Mouse (Mus musculus) layer of hippocampus, adult 2 months (tissue): ENCODE results near the gene Hp1bp3. TPM values are rescaled to one million over a fixed set of nuclear protein-coding genes. Genes with fewer than 3 reads are reported as not detected.

Source experiments
- DNase-seq, 2 experiments: peaks; one replicate each; pipeline ENCODE4 v3.0.0; 2022; ENCODE audit warnings: low spot score in 2 of 2
- H3K27ac ChIP-seq: fragments of 200-600 bp; 2 replicates; pipeline ENCODE4 v1.8.1; 2022
- H3K4me3 ChIP-seq: fragments of 200-600 bp; 2 replicates; pipeline ENCODE4 v1.8.1; 2022; ENCODE audit warnings: mild to moderate bottlenecking
- CTCF ChIP-seq: fragments of 200-600 bp; conservative IDR thresholded peaks from 2 replicates; pipeline ENCODE4 v1.8.1; 2022; ENCODE audit warnings: antibody characterized with exemption, mild to moderate bottlenecking, moderate library complexity
- total RNA-seq, 2 experiments: library from RNA; stranded (reverse); gene quantifications; 2 replicates each; pipeline ENCODE4 v1.2.3; 2021

Hp1bp3 gene
- total RNA-seq, 2 experiments from 2014 or later, result 178 to 183 TPM

DNA sequence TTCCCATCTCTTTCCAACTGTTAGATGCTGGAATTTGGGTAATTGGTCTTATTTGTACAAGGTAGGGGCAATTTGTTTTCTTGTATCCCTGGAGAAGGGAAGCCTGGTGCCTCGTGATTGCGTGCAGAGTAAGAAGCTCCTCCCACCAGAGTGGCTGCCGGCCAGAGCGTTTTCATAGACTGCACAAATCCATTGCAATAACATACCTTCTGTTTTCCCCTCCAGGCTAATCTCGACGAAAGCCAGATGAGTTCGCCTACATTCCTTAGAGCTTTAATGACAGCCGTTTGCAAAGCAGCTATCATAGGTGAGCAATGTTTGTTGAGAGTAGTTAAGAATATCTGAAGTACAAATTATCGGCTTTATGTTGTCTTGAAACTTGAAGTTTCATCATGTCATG, 14.4 kb upstream of the Hp1bp3 start:
- H3K4me3 ChIP-seq, result no peak overlapping the region
- H3K27ac ChIP-seq, result no peak overlapping the region
- TF ChIP-seq CTCF, result no peak
- DNase-seq, result no peak

DNA sequence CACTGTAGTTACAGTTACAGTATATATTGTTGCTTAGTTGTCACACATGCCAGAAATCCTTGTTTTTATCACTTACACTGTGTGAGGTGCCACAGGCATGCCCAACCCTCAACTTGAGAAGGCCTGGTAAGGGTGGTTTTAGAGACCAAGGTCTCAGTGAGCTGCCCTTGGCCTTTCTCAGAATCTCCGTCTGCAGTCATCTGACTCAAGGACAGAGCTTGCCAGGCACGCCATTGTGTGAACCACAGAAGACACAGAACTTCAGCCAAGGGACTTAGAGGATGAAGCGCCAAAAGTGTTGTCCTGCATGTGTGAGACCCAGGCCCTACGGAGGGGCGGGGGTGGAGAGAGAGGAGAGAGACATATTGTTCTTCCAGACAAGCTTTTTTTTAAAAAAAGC, 6.0 kb upstream of the Hp1bp3 start:
- Histone ChIP-seq H3K4me3 (no peak overlapping the region), H3K27ac (no peak overlapping the region)
- no peak for DNase-seq
- TF ChIP-seq CTCF, result no peak

DNA sequence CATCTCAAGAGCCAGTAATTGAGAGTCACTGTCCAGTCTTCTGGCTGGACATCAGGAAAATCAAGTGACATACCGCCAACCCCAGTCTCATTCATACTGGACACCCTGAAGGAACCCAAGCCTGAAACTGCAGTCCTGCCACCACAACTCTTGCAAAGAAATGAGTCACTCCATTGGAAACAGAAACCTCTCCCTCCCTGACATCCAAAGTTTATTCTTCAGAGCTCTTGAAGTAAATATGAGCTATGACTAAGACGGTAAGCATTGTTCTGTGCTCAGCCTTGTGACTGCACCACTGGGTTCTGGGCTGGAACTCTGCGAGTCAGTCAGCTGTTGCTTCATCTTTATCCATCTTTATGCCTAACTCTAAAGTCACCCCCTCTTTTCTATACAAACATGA, 2.2 kb upstream of the Hp1bp3 start:
- no peak overlapping the region for H3K27ac ChIP-seq
- no peak overlapping the region for H3K4me3 ChIP-seq
- no peak for DNase-seq
- no peak for TF ChIP-seq CTCF

- no peak for TF ChIP-seq CTCF
- Histone ChIP-seq H3K4me3 (peak overlapping the region; percentile 75), H3K27ac (peak overlapping the region; percentile 99)
- peak in 1 of 2 experiments; percentile 24 for DNase-seq
These were observed 361 bp upstream of the Hp1bp3 start for GRCm38 (mm10) chr4:138215671-138216199.

DNA sequence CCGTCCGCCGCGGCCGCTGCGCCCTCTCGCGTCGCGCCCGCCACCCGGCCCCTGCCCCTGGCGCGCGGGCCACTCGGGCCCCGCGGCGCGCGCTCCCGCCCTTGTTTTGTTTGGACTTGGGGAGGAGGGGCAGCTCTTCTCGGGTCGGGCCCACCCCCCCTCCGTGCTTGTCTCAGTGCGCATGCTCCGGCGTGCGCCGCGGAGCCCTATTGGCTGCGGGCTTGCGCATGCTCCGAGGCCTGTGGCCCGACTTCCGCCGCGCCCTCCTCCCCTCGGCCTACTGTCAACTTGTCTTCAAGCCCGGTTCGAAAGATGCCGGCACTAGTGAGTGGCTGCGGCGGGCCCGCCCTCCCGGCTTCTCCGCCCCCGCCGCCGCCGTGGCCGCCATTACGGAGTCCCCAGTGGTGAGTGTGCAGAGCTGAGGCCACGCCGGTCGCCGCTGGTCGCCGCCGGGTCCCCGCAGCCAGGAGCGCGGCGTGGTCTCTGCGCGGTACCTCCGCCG, 846 bp downstream of the Hp1bp3 start:
- peak overlapping the region; percentile 99 for H3K27ac ChIP-seq
- no peak for TF ChIP-seq CTCF
- peak; percentile 97 to 98 for DNase-seq

GRCm38 (mm10) chr4:138217441-138217840, 1.3 kb downstream of the Hp1bp3 start:
- Histone ChIP-seq H3K27ac (peak overlapping the region; percentile 96), H3K4me3 (peak overlapping the region; percentile 75)
- DNase-seq, result no peak
- no peak for TF ChIP-seq CTCF

More for the DNA sequence above, 846 bp downstream of the Hp1bp3 start:
- peak overlapping the region; percentile 75 for H3K4me3 ChIP-seq

DNA sequence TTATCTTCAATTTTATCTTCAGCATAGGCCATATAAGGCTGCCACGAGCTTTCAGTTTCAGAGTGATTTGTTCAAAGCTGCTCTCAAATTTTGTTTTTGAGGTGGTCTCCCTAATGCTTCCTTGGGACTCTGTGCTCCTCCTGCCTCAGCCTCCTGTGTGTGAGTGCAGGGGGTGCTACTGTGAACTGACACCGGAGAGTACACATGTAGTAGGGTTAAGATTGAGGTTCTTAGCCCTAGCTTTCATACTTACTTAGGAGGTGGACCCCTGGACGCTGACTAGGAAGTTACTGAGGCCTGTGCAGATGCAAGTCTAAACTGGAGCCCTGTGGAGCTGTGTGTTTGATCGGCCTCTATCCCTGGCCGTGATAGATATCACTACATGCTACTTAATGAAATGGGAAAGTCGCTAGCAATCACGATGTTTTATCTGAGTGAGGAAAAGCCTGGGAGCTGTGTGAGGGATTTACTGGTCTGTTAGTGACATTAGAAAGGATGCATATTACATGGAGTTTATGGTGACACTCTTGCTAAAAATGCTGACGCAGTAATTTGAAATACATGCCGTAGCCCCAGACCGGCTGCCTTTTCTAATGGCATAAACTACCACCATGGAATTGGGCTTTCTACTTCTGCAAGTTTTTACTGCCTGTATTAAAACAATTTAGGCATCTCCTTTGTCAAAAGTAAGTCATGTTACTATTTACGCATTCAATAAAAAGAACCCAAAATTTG, 2.0 kb downstream of the Hp1bp3 start:
- no peak for DNase-seq
- no peak for TF ChIP-seq CTCF
- peak overlapping the region; percentile 75 for H3K4me3 ChIP-seq
- H3K27ac ChIP-seq, result peak overlapping the region; percentile 96

- Histone ChIP-seq H3K27ac (no peak overlapping the region), H3K4me3 (no peak overlapping the region)
- no peak for TF ChIP-seq CTCF
- no peak for DNase-seq
These were observed 3.2 kb downstream of the Hp1bp3 start for GRCm38 (mm10) chr4:138219331-138219730.

DNA sequence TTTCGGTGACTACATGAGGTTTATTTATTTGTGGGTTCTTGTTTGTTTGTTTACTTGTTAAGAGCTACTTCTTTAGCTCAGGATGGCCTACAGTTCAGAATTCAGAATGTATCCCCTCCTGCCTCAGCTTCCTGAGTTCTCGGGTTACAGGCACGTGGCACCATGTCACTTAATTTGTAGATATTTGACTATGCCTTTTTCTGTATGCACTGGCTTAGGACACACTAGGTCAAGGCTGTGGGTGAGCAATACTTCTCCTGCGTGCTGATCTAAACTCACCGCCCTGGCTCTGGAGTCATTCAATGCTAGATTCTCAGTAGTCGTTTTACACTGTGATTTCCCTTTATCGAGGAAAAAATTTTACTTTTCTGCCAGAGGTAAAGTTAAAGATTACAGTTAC, 4.7 kb downstream of the Hp1bp3 start:
- Histone ChIP-seq H3K27ac (no peak overlapping the region), H3K4me3 (no peak overlapping the region)
- TF ChIP-seq CTCF, result no peak
- no peak for DNase-seq

GRCm38 (mm10) chr4:138221406-138221805, 5.3 kb downstream of the Hp1bp3 start:
- no peak for TF ChIP-seq CTCF
- Histone ChIP-seq H3K27ac (no peak overlapping the region), H3K4me3 (no peak overlapping the region)
- no peak for DNase-seq

DNA sequence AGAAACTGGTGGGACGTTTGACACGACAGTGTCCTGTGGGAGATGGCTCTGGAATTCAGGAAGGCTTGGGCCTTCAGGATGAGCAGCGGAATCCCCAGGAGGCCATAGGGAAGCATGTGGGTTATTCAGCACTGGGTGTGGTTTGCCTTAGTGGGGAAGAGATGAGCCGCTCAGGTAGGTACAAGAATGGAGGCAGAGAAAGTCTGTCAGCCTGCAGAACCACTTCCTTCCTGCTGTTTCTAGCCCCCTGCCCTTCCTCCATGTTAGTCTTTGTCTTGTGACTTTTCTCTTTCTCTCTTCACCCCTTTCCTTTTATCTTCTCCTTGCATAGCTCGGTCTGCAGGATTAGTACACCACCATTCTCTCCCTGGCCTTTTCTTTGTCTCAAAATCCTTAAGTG, 6.3 kb downstream of the Hp1bp3 start:
- no peak for TF ChIP-seq CTCF
- Histone ChIP-seq H3K4me3 (no peak overlapping the region), H3K27ac (no peak overlapping the region)
- DNase-seq, result no peak

- no peak for TF ChIP-seq CTCF
- H3K4me3 ChIP-seq, result no peak overlapping the region
- no peak for DNase-seq
- no peak overlapping the region for H3K27ac ChIP-seq
These were observed 7.5 kb downstream of the Hp1bp3 start for GRCm38 (mm10) chr4:138223623-138224022.

GRCm38 (mm10) chr4:138246756-138247665, 30.9 kb downstream of the Hp1bp3 start:
- DNase-seq, result peak; percentile 72 to 86
- TF ChIP-seq CTCF, result no peak
- Histone ChIP-seq H3K4me3 (peak overlapping the region; percentile 15; the same call in 1 of the 2 replicates), H3K27ac (peak overlapping the region; percentile 85)
